Mouse (Mus musculus) frontal cortex, adult 2 months (tissue): ENCODE results near the gene Mif. TPM values are rescaled to one million over a fixed set of nuclear protein-coding genes. Genes with fewer than 3 reads are reported as not detected.
"Not testable (repeated sequence)": the region's sequence is repeated elsewhere in the genome, so short reads cannot be mapped to it uniquely, and the experiment has no call there.

Experiments used
- DNase-seq, 2 experiments: peaks; one replicate each; pipeline ENCODE4 v3.0.0; 2022; ENCODE audit warnings: low spot score in 1 of 2; ENCODE audit errors: extremely low spot score in 1 of 2
- polyA plus RNA-seq: library from polyadenylated mRNA; depleted of rRNA; stranded (reverse); fragments of >200 nt; gene quantifications from 2 replicates; pipeline ENCODE4 v1.2.3, GENCODE M21; 2012

Mif gene
- polyA plus RNA-seq, 1 experiment = 1,072 TPM

DNA sequence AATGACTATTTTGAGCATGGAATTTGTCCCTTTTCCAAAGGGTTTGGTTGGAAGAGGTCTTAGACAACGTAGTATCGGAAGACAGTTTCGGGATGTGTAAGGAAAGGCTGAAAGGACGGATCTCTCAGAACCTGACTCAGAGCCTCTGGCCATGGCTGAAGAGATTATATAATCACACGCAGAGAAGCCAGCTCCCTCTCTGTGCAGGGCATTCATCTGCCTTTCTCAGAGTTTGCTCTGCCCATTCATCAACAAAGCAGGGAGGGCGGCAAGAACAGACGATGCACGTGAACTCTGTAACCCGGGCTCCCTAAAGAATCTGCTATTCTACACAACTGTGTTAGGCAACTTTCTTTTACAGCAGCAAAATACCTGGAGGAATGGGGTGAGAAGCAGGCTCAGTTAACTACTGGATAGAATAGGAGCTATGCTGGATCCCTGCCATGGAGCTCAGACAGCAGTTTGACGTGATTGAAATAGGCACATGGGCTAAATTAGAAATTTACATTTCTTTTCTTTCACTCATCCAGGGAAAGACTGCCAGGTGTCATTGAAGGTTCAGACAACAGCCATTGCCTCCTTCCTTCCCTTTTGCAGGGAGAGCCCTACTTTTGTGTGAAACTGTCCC lies 13.6 kb upstream of the Mif start:
- no peak for DNase-seq

DNA sequence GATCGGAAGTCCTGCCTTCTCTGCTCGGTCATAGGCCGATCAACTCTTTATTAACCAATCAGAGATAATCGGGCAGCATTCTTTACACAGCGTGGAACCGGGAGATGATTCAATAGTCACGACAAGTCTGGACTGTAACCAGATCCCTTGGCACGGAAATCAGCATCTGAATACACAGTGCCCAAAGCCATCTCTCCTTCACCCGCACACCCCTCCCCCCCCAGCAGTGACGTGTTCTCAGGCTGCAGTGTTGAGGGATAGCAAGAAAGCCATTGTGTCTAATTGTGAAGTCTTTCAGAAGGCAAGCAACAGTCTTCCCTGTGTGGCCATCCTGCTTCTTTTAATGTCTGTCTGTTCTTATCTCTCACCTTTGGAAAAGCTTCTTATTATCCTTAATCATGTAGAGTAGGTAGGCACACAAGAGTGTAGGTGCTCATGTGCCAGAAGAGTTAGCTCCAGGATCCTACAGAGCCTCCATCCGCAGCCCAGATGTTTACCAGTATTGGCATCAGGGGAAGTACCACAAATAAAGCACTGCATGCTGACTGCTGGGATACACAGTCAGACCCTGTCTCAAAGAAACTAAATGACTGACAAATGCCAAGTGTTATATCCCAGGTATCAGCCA lies 13.0 kb upstream of the Mif start:
- peak; percentile 69 to 88 for DNase-seq

DNA sequence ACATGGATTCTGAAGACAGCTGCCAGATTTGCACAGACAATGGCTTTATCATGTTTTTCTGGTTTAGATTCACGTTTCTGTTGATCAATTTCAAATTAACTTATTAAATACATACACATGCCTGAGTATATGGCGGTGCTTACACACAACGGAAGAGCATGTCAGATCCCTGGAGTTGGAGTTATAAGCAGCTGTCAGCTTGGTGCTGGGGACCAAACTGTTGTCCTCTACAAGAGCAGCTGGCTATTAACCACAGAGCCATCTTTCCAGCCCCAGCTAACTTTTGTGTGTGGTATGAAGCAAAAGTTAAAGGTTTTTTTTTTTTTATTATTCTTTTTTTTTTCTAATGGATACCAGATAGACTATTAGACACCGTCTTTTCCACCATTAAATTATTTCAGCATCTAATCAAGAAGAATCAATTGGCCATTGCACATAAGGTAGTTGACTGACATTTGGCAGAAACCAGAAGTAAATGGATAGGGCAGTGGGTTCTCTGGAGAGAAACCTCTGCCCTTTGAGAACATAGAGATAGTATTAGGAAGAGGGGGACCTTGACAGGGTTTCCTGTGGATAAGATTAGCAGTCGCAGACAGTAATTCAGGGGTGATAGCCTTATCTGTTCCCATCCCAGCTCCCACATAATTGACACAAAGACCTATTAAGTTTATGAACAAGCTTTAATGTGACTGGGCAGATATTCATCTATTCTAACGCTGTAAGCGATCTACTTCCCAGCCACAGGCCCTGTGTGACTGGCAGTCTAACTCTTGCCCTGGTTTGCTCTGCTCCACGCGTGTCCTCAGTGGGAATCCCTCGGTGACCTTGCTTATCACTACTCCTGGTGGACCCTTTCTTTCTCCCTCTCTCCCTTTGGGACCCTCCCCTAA lies 12.2 kb upstream of the Mif start:
- DNase-seq = no peak

DNA sequence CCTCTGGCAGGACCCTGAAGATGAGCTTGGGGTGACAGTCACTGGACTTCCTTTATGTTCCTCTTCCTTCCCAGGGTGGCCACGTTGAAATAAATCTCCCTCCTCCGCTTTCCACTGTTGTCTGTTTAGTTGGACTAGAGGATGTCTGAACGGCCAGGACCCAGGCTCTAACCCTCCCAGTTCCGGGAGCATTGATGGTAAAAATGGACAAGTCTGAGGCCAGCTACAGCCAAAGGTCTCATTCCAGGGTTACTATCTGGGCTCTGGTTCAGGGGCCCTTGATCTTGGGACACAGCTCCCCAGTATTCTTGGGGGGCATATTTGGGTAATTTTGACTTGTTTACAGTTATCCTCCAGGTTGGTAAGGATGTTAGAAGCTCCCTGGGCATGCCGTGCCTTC lies 1.5 kb upstream of the Mif start:
- DNase-seq = no peak

DNA sequence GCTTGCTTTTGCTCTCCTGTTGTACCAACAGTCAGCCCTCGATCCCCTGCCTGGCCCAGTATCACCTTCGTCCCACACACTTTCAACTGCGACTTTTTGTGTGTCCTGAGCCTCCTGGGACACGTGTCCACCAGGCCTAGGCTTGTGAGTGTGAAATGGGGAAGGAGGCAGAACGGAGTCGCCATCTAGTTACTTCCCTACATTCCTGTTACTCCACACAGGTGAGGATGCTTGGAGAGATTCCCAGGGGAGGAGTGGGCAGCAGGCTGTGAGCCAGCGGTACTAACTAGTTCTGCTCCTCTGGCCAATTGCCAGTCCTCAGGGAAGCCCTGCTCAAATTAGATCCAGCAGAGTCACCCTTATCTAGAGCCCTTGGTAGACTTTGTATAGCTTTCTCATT lies 706 bp upstream of the Mif start:
- peak in 1 of 2 experiments; percentile 21 for DNase-seq

DNA sequence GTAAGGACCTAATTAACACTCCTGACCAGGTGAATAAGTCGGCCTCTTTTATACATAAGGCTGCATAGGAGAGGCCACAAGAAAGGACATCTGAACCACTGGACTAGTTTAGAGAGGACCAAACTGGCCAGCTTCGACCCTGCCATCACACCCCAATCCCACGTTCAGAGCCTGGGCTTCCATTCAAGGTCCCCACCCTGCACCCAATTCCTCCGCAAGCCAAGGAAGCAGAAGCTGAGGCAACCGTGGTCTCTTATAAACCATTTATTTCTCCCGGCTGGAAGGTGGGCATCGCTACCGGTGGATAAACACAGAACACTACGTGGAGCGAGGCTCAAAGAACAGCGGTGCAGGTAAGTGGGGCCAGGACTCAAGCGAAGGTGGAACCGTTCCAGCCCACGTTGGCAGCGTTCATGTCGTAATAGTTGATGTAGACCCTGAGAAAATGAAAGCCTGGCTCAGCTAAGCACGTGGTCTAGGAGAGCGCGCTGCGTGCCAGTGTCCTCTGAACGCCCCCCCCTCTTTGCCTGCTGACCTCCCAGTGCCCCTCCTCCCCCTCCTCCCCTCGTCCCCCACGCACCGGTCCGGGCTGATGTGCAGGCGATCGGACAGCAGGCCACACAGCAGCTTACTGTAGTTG lies 813 bp downstream of the Mif start:
- DNase-seq = no peak

DNA sequence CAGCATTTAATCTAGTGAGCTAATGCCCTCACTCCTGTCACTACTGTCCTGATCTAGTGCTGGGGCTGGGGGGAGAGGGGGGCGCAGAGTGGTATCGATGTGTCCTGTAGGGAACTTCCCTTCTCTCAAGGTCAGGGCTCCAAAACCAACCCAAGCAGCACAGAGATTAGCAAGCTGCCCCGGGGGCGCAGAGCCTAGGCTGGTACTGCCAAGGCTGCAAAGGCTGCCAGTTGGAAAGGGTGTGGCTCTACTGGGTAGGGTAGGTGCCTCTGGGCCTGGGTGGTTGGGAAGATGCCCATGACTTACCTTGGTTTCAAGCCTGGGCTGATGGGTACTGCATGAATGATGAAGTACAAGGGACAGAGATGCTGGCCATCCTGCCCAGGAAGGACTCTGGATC lies 2.4 kb downstream of the Mif start:
- no peak for DNase-seq

DNA sequence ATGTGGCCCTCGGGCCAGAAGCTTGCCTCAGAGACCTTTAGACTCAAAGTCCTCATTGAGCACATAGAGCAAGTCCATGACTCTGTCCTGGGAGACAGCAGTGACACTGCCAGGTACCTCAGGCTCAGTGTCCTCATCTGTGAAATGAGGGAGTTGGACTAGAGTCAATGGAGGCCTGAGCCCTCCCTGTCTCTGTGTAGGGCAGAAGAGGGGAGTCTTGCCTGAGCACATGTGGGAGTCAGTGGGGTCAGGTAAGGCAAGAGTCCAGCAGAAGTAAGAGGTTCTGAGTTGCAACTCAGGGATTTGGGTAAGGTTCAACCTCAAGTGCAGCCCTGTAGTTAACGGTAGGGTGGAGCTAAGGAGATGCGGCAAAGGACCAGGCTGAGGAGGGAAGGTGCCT lies 3.1 kb downstream of the Mif start:
- DNase-seq = no peak

DNA sequence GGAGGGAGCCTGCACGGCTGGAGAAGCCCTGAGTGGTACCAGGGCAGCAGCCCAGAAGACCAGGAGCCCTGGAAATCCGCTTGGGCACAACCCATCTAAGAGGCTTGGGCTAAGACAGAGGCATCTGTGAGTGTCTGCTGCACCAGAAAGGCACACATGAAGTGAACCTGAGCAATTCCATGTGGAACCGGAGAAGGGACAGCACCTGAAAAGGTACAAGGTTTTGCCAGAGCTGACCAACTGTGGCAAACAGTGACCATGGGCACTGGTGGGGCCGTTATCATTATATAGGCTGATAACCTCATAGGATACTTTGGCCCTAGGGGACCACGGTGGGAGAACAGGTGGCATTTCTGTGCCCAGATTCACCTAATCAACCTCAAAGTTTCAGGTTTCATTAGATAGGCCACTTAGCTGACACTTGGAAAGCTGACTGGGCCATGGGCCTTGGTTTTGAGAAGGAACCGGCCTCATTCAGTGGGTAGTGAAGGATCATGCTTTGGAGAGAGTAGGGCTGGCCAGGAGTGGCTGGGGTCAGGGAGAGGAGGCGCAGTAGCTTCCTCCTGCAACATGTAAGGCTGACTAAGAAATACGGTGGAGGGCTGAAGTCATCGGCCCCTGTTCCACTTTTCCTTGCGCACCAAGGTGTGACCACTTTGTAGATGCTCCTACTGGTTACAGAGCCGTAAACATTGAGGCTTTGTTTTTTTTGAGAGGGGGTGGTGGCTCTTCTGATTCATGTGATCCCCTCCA lies 3.7 kb downstream of the Mif start:
- DNase-seq = no peak

DNA sequence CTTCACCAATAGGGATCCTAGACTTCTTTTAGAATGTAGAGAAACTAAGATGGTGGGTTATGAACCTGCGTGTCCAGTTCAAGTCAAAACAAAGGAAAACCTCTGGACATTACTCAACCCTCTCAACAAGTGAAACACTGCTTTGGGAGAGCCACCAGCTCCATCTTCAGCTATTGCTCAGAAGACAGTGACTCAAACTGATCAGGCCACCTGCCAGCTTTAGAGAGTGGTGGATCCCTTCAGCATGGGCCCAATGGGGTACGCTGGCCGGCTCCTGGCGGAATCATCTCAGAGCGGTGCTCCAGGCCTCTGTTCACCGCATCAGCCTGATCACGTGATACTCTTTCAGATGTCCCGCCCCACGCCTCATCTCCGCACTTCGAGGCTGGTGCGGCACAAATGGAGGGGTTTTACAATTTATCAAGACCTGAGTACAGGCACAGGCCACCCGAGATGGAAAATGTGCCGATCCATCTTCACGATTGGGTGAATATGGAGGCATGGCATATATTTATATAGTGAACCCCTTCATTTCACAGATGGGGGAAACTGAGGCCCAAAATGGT lies 4.5 kb downstream of the Mif start:
- DNase-seq = no peak

DNA sequence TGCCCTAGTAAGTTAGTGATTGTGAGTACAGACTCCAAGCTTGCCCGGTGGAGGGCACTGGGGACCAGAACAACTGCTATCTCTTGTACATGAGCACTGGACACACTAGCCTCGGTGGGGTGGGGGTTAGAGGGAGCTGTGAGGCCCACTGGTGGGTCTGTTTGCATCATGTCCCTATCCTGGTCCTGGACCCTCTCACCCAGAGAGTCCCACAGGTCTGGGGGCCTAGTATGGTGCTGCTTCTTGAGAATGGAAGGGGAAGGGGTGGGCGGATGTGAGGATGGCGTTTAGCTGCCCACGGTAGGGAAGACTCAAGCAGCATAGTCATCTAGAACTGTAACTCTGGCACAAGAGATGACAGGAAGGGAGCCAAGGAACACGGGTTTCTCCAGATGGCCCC lies 5.2 kb downstream of the Mif start:
- no peak for DNase-seq

DNA sequence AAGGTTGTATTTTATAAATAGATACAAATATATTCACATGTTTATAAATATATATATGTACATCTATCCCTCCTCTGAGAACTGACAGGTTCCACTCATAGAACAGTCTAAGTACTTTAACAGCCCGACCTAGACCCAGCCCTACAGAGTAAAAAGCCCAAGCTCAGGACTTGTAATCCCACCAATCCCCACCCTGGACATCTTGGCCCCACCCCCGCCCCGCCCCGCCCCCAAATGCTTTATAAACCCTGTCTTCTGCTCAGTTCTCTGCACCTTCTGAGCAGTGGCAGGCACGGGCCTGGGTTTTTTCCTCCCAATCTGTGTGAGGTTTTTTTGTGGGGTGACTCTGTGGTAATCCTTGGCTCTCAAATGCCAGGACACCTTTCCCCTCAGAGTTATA lies 5.9 kb downstream of the Mif start:
- no peak for DNase-seq

DNA sequence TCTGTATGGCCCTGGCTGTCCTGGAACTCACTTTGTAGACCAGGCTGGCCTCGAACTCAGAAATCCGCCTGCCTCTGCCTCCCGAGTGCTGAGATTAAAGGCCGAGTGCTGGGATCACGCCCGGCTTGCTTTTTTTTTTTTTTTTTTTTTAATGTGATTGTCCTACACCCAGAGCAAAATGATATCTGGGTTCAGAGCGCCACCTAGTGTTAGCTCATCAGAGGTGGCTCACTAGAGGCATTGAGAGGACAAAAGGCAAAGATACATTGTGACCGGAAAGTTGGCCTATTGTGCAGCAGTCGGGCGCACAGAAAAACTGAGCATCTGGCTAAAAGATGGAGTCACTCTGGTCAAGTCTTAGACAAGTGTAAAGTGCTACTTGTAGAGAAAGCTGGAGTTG lies 6.6 kb downstream of the Mif start:
- DNase-seq = peak; percentile 72 to 95

DNA sequence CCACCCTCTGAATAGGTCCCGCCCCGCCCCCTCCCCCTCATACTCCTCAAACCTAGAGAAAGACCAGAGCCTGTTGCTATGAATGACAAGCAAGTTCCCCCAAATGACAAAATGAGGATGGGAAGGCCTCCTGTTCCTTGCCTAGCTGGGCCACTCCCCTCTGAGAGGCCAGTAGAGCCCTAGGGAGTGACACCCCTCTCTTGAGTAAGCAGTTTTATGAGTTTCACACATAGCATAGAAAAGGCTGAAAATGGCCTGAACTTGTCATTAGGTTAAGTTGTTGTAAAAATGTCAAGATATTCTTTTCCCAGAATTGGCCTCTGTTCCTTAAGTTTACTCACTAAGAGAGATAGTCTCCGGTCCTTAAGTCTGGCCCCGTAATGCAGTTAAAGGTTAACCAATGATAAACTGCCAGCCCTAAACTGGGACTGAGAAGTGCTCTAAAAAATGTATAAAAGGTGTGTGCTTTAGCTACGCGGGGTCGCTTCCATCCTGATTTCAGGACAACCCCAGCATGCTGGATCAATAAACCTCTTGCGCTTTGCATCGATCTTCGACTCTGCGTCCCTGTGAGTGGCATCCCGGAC lies 7.4 kb downstream of the Mif start:
- DNase-seq = no peak

DNA sequence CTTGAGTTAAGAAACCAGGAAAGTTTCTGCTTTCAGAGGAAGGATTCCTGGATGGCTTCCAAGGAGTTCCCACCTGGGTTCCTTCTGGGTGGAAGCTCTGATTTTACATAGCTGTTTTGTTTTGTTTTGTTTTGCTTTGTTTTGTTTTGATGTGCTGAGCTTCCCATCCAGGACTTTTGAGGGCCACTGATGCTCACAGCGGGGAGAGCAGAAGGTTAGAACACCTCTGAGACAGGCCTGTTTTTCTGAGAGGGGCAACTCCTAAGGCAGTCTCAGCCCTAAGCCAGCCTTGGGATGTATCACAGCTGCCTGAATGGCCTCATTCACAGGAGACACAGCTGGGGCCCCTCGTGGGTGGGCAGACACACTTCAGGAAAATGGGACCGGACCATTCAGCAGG lies 8.4 kb downstream of the Mif start:
- no peak for DNase-seq

DNA sequence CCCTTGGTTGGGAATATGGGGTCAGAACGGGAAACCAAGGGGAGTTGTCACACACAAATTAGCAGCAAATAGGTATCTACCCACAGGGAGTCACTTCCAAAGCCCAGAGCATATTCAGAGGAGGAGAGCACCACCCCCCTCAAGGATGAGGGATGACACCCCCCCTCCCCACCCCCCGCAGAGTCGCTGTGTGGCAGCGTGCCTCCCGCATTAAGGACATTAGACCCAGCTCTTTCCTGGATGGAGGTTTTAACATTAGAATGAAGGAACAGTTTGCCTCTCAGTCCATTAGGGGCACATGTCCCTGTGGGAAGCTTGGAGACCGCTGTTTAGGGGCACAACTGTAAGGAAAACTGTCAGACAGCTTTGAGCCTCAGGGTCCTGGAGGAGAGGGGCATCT lies 9.0 kb downstream of the Mif start:
- no peak for DNase-seq

DNA sequence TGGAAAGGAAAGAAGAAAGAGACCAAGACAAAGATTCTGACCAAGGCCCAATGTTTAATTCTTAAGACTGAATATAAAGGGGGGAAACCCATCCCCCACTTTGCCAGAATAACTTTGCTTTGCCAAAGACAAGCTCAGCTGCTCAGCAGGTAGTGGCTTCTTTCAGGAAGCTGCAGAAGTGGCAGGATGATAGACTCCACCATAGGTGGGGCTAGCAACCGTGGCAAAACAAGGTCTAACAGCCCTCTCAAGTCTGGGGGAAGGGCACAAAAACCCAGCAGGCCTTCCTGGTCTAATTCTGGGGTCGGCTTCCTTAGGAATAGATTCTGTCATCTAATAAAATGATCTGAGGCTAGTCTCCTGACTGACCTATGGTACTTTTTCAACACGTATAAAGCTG lies 11.7 kb downstream of the Mif start:
- no peak for DNase-seq

DNA sequence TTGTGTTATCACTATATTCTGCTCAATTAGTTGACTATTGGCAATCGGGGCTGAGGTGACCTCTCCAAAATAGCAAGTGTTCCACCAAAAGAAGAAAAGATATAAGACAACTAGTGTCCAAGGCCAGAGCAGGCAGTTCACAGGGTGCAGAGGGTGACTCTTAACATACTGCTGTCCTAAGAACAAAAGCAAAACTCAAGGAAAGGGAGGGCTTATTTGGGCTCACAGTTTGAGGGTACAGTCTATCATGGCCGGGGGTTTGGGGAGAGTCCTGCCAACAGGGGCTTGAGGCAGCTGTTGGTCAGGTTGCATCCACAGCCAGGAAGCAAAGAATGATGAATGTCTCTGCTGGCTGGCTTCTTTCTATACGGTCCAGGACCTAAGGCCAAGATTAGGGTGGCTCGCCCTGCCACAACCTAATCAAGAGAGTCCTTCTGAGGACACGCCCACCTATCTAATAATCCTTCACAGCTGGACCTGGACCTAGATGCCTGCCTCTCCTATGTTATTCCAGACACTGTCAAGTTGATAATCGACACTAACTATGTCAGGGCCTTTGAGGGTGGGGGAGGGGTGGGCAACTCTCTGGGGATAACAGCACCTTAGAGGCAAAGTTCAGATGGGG lies 14.6 kb downstream of the Mif start:
- DNase-seq = no peak

DNA sequence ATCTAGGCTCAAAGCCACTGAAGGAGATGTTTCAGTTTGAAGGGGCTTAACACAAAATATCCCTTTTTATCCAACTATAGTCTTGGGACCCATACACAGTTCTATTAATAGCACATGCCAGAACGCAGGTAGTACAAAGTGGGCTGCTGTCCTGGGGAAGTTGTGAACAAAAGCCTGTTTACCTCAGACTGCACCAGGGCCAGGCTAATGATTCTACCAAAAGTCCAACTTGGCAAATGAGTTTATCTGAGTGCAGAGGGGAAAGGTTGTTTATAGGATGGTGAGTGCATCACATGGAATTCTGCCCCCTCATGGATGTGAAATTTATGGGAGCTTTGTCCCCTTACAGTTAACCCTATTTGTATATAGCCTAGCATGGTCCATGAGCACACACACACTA lies 15.2 kb downstream of the Mif start:
- DNase-seq = no peak

DNA sequence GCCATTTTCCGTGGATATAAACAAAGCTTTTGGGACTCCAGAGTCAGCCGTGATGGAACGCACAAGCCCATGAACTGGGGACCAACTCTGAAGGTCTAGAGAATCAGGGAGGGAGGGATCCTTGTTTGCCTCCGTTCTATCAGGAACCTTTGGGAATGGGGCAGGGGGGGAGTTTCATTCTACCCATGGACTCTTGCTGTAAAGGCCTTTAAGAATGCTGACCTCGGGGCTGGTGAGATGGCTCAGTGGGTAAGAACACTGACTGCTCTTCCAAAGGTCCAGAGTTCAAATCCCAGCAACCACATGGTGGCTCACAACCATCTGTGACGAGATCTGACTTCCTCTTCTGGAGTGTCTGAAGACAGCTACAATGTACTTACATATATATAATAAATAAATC lies 16.1 kb downstream of the Mif start:
- not testable (repeated sequence) for DNase-seq
